Mouse (Mus musculus) stomach, embryonic 14.5 days (tissue): ENCODE measurements at regions not wholly inside any gene's neighbourhood (a gene's known extent, or its start where the extent isn't known, plus 50 kb on each side); places are given as distances from the start of the nearest gene placed in this dataset.

ENCODE experiments used
- ATAC-seq: fragments of 200-750 bp; cut with Nextera tagmentation; 2 replicates; pipeline ENCODE4 v1.8.0; 2017; ENCODE audit warnings: low read depth, moderate TSS enrichment; ENCODE audit not compliant: insufficient number of reproducible peaks, insufficient read depth, low FRiP score
- H3K27ac ChIP-seq: fragments of 300-500 bp; sonication (generic); 2 replicates; pipeline ENCODE4 v1.5.1; 2014; ENCODE audit warnings: mild to moderate bottlenecking, low read length, moderate library complexity, mixed read lengths
- H3K27me3 ChIP-seq: fragments of 300-500 bp; sonication (generic); 2 replicates; pipeline ENCODE4 v1.6.1; 2014; ENCODE audit warnings: low read length, control low read depth, mixed read lengths; ENCODE audit not compliant: control insufficient read depth, insufficient read depth
- H3K36me3 ChIP-seq: fragments of 300-500 bp; sonication (generic); 2 replicates; pipeline ENCODE4 v1.6.1; 2014; ENCODE audit warnings: mild to moderate bottlenecking, control low read depth, low read length, moderate library complexity, mixed read lengths; ENCODE audit not compliant: control insufficient read depth, insufficient read depth
- H3K4me1 ChIP-seq: fragments of 300-500 bp; sonication (generic); 2 replicates; pipeline ENCODE4 v1.6.1; 2014; ENCODE audit warnings: low read length, control low read depth, mixed read lengths; ENCODE audit not compliant: control insufficient read depth, insufficient read depth
- H3K4me2 ChIP-seq: fragments of 300-500 bp; sonication (generic); replicated peaks from 2 replicates; pipeline ENCODE4 v1.6.1; 2014; ENCODE audit warnings: low read depth, low read length, control low read depth
- H3K4me3 ChIP-seq: fragments of 300-500 bp; sonication (generic); 2 replicates; pipeline ENCODE4 v1.5.1; 2014; ENCODE audit warnings: low read depth, low read length, control low read depth
- H3K9ac ChIP-seq: fragments of 300-500 bp; sonication (generic); replicated peaks from 2 replicates; pipeline ENCODE4 v1.6.1; 2014; ENCODE audit warnings: low read depth, mild to moderate bottlenecking, control low read depth, low read length, moderate library complexity, mixed read lengths
- H3K9me3 ChIP-seq: fragments of 300-500 bp; sonication (generic); 2 replicates; pipeline ENCODE4 v1.6.1; 2016; ENCODE audit warnings: low read depth, low read length, control low read depth; ENCODE audit not compliant: control insufficient read depth
- WGBS: fragments of 180-500 bp; shearing (Covaris S2); extraction: QIAGEN DNeasy Blood & Tissue Kit; methylation state at CpG from one replicate; pipeline ENCODE4 v1.1.7; 2014; 5-methylcytosine and 5-hydroxymethylcytosine counted together

GRCm38 (mm10) chr9:90838184-90838926, 523.9 kb upstream of the Zic4 start:
- H3K9ac ChIP-seq, result no peak overlapping the region
- no peak overlapping the region for H3K4me3 ChIP-seq
- H3K27ac ChIP-seq, result no peak overlapping the region
- no peaks in the 10 kb centered on the region for H3K27me3 ChIP-seq
- H3K36me3 ChIP-seq, result no peaks in the 10 kb centered on the region
- WGBS, result 63% methylated on average over 6 of the region's 6 CpGs
- no peaks in the 10 kb centered on the region for H3K4me1 ChIP-seq
- H3K9me3 ChIP-seq, result no peaks in the 10 kb centered on the region
- H3K4me2 ChIP-seq, result no peak overlapping the region
- ATAC-seq, result no peak

GRCm38 (mm10) chr9:90851044-90851443, 511.2 kb upstream of the Zic4 start:
- Histone ChIP-seq H3K27ac (no peak overlapping the region), H3K4me3 (no peak overlapping the region), H3K4me1 (no peaks in the 10 kb centered on the region), H3K36me3 (no peaks in the 10 kb centered on the region), H3K9ac (no peak overlapping the region), H3K27me3 (no peaks in the 10 kb centered on the region), H3K9me3 (no peaks in the 10 kb centered on the region), H3K4me2 (no peak overlapping the region)
- 88% methylated on average over 5 of the region's 5 CpGs for WGBS
- no peak for ATAC-seq

- Histone ChIP-seq H3K27ac (no peak overlapping the region), H3K4me3 (no peak overlapping the region), H3K27me3 (no peaks in the 10 kb centered on the region), H3K9ac (no peak overlapping the region), H3K4me1 (no peaks in the 10 kb centered on the region), H3K4me2 (no peak overlapping the region), H3K9me3 (no peaks in the 10 kb centered on the region), H3K36me3 (no peaks in the 10 kb centered on the region)
- 52% methylated on average over 5 of the region's 5 CpGs for WGBS
- ATAC-seq, result no peak
These were observed 490.6 kb upstream of the Zic4 start for GRCm38 (mm10) chr9:90871636-90872035.

- Histone ChIP-seq H3K27me3 (no peaks in the 10 kb centered on the region), H3K36me3 (no peaks in the 10 kb centered on the region), H3K9ac (no peak overlapping the region), H3K4me2 (no peak overlapping the region), H3K9me3 (no peaks in the 10 kb centered on the region), H3K27ac (no peak overlapping the region), H3K4me1 (no peaks in the 10 kb centered on the region), H3K4me3 (no peak overlapping the region)
- no peak for ATAC-seq
- WGBS, result 88% methylated on average over 1 of the region's 1 CpGs
These were observed 477.7 kb upstream of the Zic4 start for GRCm38 (mm10) chr9:90884467-90884866.

- no peak overlapping the region for H3K27ac ChIP-seq
- no peaks in the 10 kb centered on the region for H3K9me3 ChIP-seq
- H3K27me3 ChIP-seq, result no peaks in the 10 kb centered on the region
- 91% methylated on average over 3 of the region's 3 CpGs for WGBS
- no peak for ATAC-seq
- H3K36me3 ChIP-seq, result no peaks in the 10 kb centered on the region
- no peak overlapping the region for H3K4me2 ChIP-seq
- no peaks in the 10 kb centered on the region for H3K4me1 ChIP-seq
- H3K9ac ChIP-seq, result no peak overlapping the region
- no peak overlapping the region for H3K4me3 ChIP-seq
These were observed 474.8 kb upstream of the Zic4 start for GRCm38 (mm10) chr9:90887405-90887804.

- no peaks in the 10 kb centered on the region for H3K36me3 ChIP-seq
- H3K9ac ChIP-seq, result no peak overlapping the region
- 90% methylated on average over 4 of the region's 4 CpGs for WGBS
- H3K9me3 ChIP-seq, result no peaks in the 10 kb centered on the region
- H3K4me1 ChIP-seq, result no peaks in the 10 kb centered on the region
- no peak overlapping the region for H3K4me2 ChIP-seq
- ATAC-seq, result no peak
- H3K27me3 ChIP-seq, result no peaks in the 10 kb centered on the region
- H3K4me3 ChIP-seq, result no peak overlapping the region
- H3K27ac ChIP-seq, result no peak overlapping the region
These were observed 471.4 kb upstream of the Zic4 start for GRCm38 (mm10) chr9:90890801-90891200.

GRCm38 (mm10) chr9:90892816-90893215, 469.4 kb upstream of the Zic4 start:
- no peaks in the 10 kb centered on the region for H3K36me3 ChIP-seq
- WGBS, result 58% methylated on average over 1 of the region's 1 CpGs
- H3K9ac ChIP-seq, result no peak overlapping the region
- H3K4me1 ChIP-seq, result no peaks in the 10 kb centered on the region
- no peak for ATAC-seq
- H3K27me3 ChIP-seq, result no peaks in the 10 kb centered on the region
- no peaks in the 10 kb centered on the region for H3K9me3 ChIP-seq
- no peak overlapping the region for H3K27ac ChIP-seq
- H3K4me3 ChIP-seq, result no peak overlapping the region
- H3K4me2 ChIP-seq, result no peak overlapping the region

- H3K4me1 ChIP-seq, result no peaks in the 10 kb centered on the region
- no peaks in the 10 kb centered on the region for H3K36me3 ChIP-seq
- no peaks in the 10 kb centered on the region for H3K27me3 ChIP-seq
- no peak overlapping the region for H3K9ac ChIP-seq
- H3K4me2 ChIP-seq, result no peak overlapping the region
- 30% methylated on average over 5 of the region's 5 CpGs for WGBS
- no peak for ATAC-seq
- H3K27ac ChIP-seq, result no peak overlapping the region
- H3K9me3 ChIP-seq, result no peaks in the 10 kb centered on the region
- H3K4me3 ChIP-seq, result no peak overlapping the region
These were observed 458.7 kb upstream of the Zic4 start for GRCm38 (mm10) chr9:90903557-90903956.

- Histone ChIP-seq H3K9ac (no peak overlapping the region), H3K27me3 (no peaks in the 10 kb centered on the region), H3K27ac (no peak overlapping the region), H3K4me1 (no peaks in the 10 kb centered on the region), H3K4me3 (no peak overlapping the region), H3K9me3 (no peaks in the 10 kb centered on the region), H3K36me3 (no peaks in the 10 kb centered on the region), H3K4me2 (no peak overlapping the region)
- 94% methylated on average over 5 of the region's 5 CpGs for WGBS
- ATAC-seq, result no peak
These were observed 456.1 kb upstream of the Zic4 start for GRCm38 (mm10) chr9:90906106-90906505.
